Mouse (Mus musculus) retina, postnatal 1 day (tissue): ENCODE results near the gene 2010003K11Rik.
A peak's percentile ranks its signal among the peaks of the same experiment; 100 is the strongest.
"Not testable (repeated sequence)": the region's sequence is repeated elsewhere in the genome, so short reads cannot be mapped to it uniquely, and the experiment has no call there.

Source experiments
- DNase-seq: peaks from one replicate; pipeline ENCODE4 v3.0.0-alpha.2; 2012

2010003K11Rik gene

DNA sequence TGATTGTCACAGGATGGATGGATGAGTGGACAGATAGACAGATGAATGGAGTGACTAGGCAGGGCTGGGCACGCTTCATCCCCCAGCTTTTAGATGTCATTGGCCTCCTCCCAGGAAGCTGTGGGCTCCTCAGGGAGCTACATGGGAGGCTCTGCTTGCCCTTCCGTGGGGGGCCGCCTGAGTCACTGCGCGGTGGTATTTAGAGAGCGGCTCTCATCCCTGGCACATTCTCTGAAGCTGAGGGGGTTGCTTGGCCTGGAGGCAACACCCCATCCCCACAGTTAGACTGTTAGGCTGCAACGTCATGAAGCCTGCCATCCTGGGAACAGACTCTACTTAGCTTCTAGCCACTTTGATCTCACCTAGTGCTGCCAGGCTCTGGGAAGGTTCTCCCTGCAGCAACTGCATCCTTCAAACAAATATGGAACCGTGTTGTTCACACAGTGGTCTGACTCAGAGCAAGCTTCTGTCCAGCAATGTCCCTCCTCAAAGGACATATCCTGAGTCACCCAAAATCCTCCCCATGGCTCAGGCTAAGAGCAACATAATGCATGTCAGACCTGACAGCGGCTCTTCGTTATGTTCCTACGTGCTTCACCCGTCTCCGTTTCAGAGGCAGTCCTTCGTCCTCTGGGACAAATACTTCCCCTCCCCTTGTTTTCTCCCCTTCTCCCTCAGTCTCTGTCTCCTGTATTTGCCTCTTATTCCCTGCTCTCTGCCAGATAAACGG lies 43.1 kb downstream of the 2010003K11Rik start:
- DNase-seq = no peak

DNA sequence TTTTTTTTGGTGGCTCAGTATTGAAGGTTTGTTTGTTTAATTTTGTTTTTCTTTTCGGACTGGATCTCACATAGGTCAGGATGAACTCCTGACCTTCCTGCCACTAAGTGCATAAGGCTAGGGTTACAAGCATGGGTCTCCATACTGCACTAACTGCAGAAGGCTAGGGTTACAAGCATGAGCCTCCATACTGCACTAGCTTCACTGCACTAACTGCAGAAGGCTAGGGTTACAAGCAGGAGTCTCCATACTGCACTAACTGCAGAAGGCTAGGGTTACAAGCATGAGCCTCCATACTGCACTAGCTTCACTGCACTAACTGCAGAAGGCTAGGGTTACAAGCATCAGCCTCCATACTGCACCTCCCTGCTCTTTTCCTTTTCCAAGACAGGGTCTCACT lies 44.3 kb downstream of the 2010003K11Rik start:
- DNase-seq = not testable (repeated sequence)

DNA sequence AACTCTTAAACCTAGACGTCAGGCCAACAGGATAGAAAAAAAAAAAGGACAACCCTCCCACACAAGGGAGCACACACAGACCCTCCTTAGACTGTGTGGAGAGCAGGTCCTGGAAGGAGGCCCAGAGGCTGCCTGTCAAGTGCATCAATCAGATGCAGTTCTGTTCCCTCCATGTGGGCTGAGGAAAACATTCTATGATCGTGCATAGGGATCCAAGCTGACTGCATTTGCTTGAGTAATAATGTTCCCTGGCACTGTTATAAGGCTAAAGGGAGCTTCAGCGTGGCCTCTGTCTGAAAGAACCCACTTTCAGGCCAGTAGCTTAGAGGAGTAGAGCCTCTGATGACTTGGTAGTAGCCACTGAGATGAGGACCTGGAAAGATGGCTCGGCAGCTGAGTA lies 45.9 kb downstream of the 2010003K11Rik start:
- DNase-seq = no peak

DNA sequence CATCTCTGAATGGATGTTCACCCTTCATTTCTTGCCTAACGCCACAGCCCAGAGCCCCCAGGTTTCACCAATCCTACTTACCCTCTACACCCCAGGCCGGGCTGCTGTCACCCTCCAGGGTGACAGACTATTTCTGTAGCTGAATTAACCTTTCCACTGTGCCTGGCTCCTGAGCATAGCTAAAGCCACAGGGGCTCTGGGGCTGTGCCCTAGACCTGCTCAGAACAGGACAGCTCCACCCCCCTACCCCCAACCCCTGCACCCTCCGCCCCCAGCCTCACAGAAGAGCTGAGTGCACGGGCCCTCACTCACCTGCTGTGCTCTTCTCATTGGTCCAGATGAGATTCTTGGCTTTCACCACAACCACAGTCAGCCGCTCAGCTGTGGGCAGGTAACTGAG lies 46.4 kb downstream of the 2010003K11Rik start:
- DNase-seq = peak; percentile 32

DNA sequence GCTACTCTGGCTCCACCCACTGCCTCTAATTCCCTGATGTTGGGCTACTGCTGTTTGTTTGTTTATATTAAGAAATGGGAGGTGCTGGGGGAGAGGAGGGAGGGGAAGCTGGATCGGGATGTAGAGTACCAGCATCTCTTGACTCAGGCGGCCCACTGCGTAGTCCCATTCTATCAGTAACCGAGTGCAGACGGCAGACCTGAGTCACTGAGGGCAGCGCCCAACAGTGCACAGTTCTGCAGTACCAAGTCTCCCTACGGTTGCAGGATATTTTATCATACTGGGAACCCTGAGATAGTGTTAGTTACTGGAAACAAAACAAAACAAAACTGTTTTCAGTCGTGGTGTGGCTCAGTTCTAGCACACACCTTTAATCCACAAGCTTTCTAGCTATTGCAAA lies 47.3 kb downstream of the 2010003K11Rik start:
- DNase-seq = no peak

DNA sequence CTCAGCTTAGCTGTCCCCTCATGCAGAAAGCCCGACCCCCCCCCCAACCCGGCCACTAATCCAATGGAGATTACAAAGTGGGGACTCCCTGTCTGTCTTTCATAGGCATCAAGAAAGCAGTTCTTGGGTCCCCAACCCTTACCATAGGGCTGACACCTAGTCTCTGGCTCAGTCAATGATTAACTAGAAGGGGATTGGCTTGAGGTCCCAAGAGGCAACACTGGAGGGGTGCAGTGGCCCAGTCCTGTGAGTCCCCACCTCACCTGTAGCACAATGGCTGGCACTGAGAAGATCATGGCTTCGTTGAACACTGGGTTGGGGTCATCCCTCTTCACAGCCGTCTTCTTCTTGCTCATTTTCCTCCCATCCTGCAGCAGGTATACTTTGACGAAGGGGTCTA lies 47.7 kb downstream of the 2010003K11Rik start:
- no peak for DNase-seq

DNA sequence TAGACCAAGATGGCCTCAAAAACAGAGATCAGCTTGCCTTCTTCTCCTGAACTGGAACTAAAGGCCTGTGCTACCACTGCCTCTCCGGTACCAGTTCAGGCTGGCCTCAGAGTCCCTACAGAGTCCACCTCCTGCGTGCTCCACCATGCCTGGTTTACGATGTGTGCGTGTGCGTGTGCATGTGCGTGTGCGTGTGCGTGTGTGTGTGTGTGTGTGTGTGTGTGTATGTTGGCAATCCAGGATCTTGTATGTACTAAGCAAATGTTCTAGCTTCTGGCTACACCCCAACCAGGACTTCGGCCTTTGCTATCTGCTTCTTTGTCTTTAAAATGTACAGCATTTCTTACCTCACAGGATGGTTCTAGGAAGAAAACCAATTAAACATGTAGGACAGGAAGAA lies 49.2 kb downstream of the 2010003K11Rik start:
- no peak for DNase-seq

DNA sequence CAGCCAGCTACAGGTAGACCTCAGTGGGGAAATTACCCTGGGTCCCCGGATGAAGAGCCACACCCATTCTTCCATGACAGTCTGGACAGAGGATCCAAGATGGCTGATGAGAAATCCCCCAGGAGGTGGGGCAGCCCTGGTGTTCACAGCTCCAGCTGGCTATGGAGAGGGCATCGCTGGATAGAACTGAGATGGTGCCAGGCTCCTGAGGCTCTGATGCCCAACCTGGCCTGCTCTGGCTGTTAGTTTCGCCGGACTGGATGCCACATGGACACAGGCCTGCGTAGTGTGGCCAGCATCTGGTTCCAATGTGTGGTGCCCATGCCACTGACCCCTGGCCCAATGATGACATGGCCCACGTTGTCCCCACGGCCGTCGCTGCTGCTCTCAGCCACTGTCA lies 50.9 kb downstream of the 2010003K11Rik start:
- DNase-seq = no peak
